Mouse (Mus musculus): ENCODE results near the gene Itga8. TPM values are rescaled to one million over a fixed set of nuclear protein-coding genes. Genes with fewer than 3 reads are reported as not detected.

Gene Itga8
- polyA plus RNA-seq (2014; fragmentation: Illumina TruSeq; extraction: RNeasy Lipid Tissue Mini Kit (QIAGEN cat#74804); ENCODE audit: low read depth, low replicate concordance): 3.5 TPM

DNA sequence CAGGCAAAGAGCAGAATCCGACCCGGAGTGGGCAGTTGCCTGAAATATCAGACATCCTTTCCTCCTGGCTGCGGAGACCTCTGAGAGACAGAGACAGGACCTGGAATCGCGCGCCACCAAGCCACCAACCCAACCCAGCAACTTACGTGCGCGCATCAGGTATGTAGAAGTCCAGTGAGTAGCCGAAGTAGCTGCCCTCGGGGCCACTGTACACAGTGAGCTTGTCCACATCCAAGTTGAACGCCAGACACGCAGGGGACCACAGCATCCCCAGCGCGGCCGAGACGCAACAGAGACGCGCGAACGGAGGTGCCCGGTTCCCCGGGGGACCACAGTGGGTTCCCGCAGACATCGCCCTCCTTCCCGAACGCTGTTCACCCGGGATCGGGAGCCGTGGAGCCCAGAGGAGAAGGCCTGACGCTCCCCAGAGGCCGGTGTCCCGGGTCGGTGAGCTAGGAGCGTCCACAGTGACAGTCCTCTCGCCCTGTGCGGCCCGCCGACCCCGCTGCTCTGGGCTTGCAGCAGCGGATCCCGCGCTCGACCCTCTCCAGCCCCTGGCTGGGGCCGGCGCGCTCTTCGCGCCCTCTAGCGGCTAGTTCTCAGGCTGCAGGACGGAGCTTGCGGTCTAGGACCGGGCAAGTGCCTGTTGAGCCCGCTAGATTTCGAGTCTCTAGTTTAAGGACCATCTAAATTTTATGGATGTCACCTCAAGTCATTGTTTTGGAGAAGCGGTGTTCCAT lies at the start of gene Itga8:
TSS of gene Itga8 (minus strand) at position 492 of the 740 bp plus-strand sequence.

Other genes starting within 250 kb of the Itga8 start
- gene Mindy3, start 117.5 kb upstream of the Itga8 start, polyA plus RNA-seq (2014; fragmentation: Illumina TruSeq; extraction: RNeasy Lipid Tissue Mini Kit (QIAGEN cat#74804); ENCODE audit: low read depth, low replicate concordance): 63.2 TPM

Data from testis, adult 10 weeks (tissue).